Mouse (Mus musculus) kidney, postnatal 0 days (tissue): ENCODE results near the gene Cyp4v3. TPM values are rescaled to one million over a fixed set of nuclear protein-coding genes. Genes with fewer than 3 reads are reported as not detected.
"Not testable (repeated sequence)": the region's sequence is repeated elsewhere in the genome, so short reads cannot be mapped to it uniquely, and the experiment has no call there.

Source experiments
- ATAC-seq: fragments of 200-750 bp; cut with Nextera tagmentation; replicated peaks from 2 replicates; pipeline ENCODE4 v1.8.0; 2017; ENCODE audit warnings: low read depth, moderate number of reproducible peaks, moderate TSS enrichment, moderate library complexity; ENCODE audit not compliant: low FRiP score
- DNase-seq: peaks from one replicate; pipeline ENCODE4 v3.0.0-alpha.2; 2016; ENCODE audit warnings: low spot score
- H3K27ac ChIP-seq: fragments of 300-500 bp; sonication (generic); 2 replicates; pipeline ENCODE4 v1.5.1; 2014; ENCODE audit warnings: mild to moderate bottlenecking
- H3K27me3 ChIP-seq: fragments of 300-500 bp; sonication (generic); 2 replicates; pipeline ENCODE4 v1.6.1; 2014; ENCODE audit warnings: low read length, mixed read lengths; ENCODE audit not compliant: insufficient read depth
- H3K36me3 ChIP-seq: fragments of 300-500 bp; sonication (generic); 2 replicates; pipeline ENCODE4 v1.6.1; 2014; ENCODE audit warnings: low read length, mixed read lengths; ENCODE audit not compliant: insufficient read depth
- H3K4me1 ChIP-seq: fragments of 300-500 bp; sonication (generic); replicated peaks from 2 replicates; pipeline ENCODE4 v1.6.1; 2014; ENCODE audit warnings: antibody characterized with exemption, low read length, mixed read lengths; ENCODE audit not compliant: insufficient read depth
- H3K4me2 ChIP-seq: fragments of 300-500 bp; sonication (generic); 2 replicates; pipeline ENCODE4 v1.6.1; 2014; ENCODE audit warnings: mild to moderate bottlenecking, low read length, moderate library complexity, mixed read lengths
- H3K4me3 ChIP-seq: fragments of 300-500 bp; sonication (generic); replicated peaks from 2 replicates; pipeline ENCODE4 v1.5.1; 2014; ENCODE audit warnings: low read depth, low read length
- H3K9ac ChIP-seq: fragments of 300-500 bp; sonication (generic); 2 replicates; pipeline ENCODE4 v1.6.1; 2014; ENCODE audit warnings: low read depth, low read length
- H3K9me3 ChIP-seq: fragments of 300-500 bp; sonication (generic); replicated peaks from 2 replicates; pipeline ENCODE4 v1.6.1; 2016; ENCODE audit warnings: low read length, inconsistent platforms, mixed read lengths
- CTCF ChIP-seq: IDR thresholded peaks from 2 replicates; pipeline ENCODE4 v1.5.1; 2016; ENCODE audit warnings: antibody characterized with exemption, low read depth, mild to moderate bottlenecking, moderate library complexity
- WGBS: fragments of 180-500 bp; shearing (Covaris S2); extraction: QIAGEN DNeasy Blood & Tissue Kit; methylation state at CpG from one replicate; pipeline ENCODE4 v1.1.7; 2014; 5-methylcytosine and 5-hydroxymethylcytosine counted together
- polyA plus RNA-seq: library from polyadenylated mRNA; unstranded; fragments of >200 nt; fragmentation: Nextera tagmentation; extraction: Ambion mirVana; gene quantifications from 2 replicates; pipeline ENCODE4 v1.2.1, GENCODE M21; 2015

Gene Cyp4v3
- polyA plus RNA-seq, 1 experiment from 2014 or later: 3.9 TPM

- ATAC-seq (no peak), DNase-seq (no peak)
- Histone ChIP-seq H3K27ac (no peak overlapping the region), H3K4me3 (no peak overlapping the region), H3K9me3 (no peaks in the 10 kb centered on the region), H3K4me1 (no peaks in the 10 kb centered on the region), H3K9ac (no peak overlapping the region), H3K4me2 (no peak overlapping the region), H3K27me3 (no peaks in the 10 kb centered on the region), H3K36me3 (peaks cover 40% of the 10 kb centered on the region)
- 94% methylated on average over 8 of the region's 8 CpGs for WGBS
- TF ChIP-seq CTCF: no peak
These were observed 11.3 kb upstream of the Cyp4v3 start for GRCm38 (mm10) chr8:45344298-45344697.

GRCm38 (mm10) chr8:45341630-45342628, 8.9 kb upstream of the Cyp4v3 start:
- DNase-seq (no peak), ATAC-seq (no peak)
- no peaks in the 10 kb centered on the region for H3K27me3 ChIP-seq
- H3K4me3 ChIP-seq: no peak overlapping the region
- no peak overlapping the region for H3K4me2 ChIP-seq
- no peak overlapping the region for H3K9ac ChIP-seq
- peaks cover 40% of the 10 kb centered on the region for H3K36me3 ChIP-seq
- H3K27ac ChIP-seq: no peak overlapping the region
- no peak for TF ChIP-seq CTCF
- H3K4me1 ChIP-seq: no peaks in the 10 kb centered on the region
- H3K9me3 ChIP-seq: no peaks in the 10 kb centered on the region
- WGBS: 91% methylated on average over 12 of the region's 12 CpGs

GRCm38 (mm10) chr8:45333493-45333892, 477 bp upstream of the Cyp4v3 start:
- ATAC-seq: 0 out of 2 replicates have a peak, but pooled peaks have one; percentile 49
- no peak for TF ChIP-seq CTCF
- H3K27me3 ChIP-seq: no peaks in the 10 kb centered on the region
- no peak for DNase-seq
- no peak overlapping the region for H3K27ac ChIP-seq
- H3K9ac ChIP-seq: peak overlapping the region; percentile 50
- 4% methylated on average over 8 of the region's 8 CpGs for WGBS
- peak overlapping the region; percentile 51 for H3K4me3 ChIP-seq
- H3K4me2 ChIP-seq: peak overlapping the region; percentile 95
- no peaks in the 10 kb centered on the region; the same call in 1 of the 2 replicates for H3K4me1 ChIP-seq
- H3K36me3 ChIP-seq: peaks cover 5% of the 10 kb centered on the region; the same call in 1 of the 2 replicates
- no peaks in the 10 kb centered on the region for H3K9me3 ChIP-seq

- no peak for DNase-seq
- Histone ChIP-seq H3K36me3 (no peaks in the 10 kb centered on the region), H3K4me1 (no peaks in the 10 kb centered on the region; the same call in 1 of the 2 replicates), H3K9ac (no peak overlapping the region), H3K4me2 (no peak overlapping the region), H3K27me3 (no peaks in the 10 kb centered on the region), H3K9me3 (no peaks in the 10 kb centered on the region), H3K4me3 (no peak overlapping the region), H3K27ac (no peak overlapping the region)
- 79% methylated on average over 3 of the region's 3 CpGs for WGBS
- no peak for TF ChIP-seq CTCF
- ATAC-seq: no peak
These were observed 2.2 kb downstream of the Cyp4v3 start for GRCm38 (mm10) chr8:45330856-45331255.

GRCm38 (mm10) chr8:45329206-45329980, 3.6 kb downstream of the Cyp4v3 start:
- TF ChIP-seq CTCF: no peak

GRCm38 (mm10) chr8:45327076-45327475, 5.9 kb downstream of the Cyp4v3 start:
- H3K27ac ChIP-seq, H3K9me3 ChIP-seq, H3K9ac ChIP-seq, H3K4me1 ChIP-seq, H3K36me3 ChIP-seq, ATAC-seq, H3K4me2 ChIP-seq, DNase-seq, H3K27me3 ChIP-seq, H3K4me3 ChIP-seq: not testable (repeated sequence)

More at GRCm38 (mm10) chr8:45329206-45329980, 3.6 kb downstream of the Cyp4v3 start:
- Histone ChIP-seq H3K4me2 (no peak overlapping the region), H3K4me1 (no peaks in the 10 kb centered on the region; the same call in 1 of the 2 replicates), H3K4me3 (no peak overlapping the region), H3K9ac (no peak overlapping the region), H3K27ac (no peak overlapping the region), H3K9me3 (no peaks in the 10 kb centered on the region), H3K36me3 (no peaks in the 10 kb centered on the region), H3K27me3 (no peaks in the 10 kb centered on the region)
- ATAC-seq: no peak
- DNase-seq: no peak
- 87% methylated on average over 6 of the region's 6 CpGs for WGBS
